Mouse (Mus musculus): Measurements from ENCODE around the gene Dgki. TPM values are rescaled to one million over a fixed set of nuclear protein-coding genes. Genes with fewer than 3 reads are reported as not detected.

Gene Dgki
- total RNA-seq, 1 experiment from 2014 or later = not detected

DNA sequence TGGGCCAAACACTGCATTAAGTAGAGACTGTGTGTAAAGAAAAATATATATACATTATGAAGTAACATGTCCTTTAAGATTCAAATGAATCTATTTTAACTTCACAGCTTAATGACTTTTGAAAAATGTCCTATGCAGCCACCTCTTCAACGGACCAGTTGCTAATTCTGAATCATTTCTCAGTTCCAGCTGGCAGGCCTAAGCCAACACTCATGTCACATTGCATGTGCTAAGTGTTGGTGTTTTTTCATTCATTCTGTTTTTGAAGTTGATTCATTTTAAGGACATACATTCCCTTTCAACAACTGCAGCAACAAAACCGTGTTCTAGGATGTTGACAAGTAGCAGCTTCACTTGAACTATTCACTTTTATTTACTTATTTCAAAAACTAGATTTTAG, 484.0 kb downstream of the Dgki start:
- ATAC-seq (replicated peaks; ENCODE audit: insufficient number of reproducible peaks, low FRiP score, low TSS enrichment, poor library complexity, severe bottlenecking) = no peak

DNA sequence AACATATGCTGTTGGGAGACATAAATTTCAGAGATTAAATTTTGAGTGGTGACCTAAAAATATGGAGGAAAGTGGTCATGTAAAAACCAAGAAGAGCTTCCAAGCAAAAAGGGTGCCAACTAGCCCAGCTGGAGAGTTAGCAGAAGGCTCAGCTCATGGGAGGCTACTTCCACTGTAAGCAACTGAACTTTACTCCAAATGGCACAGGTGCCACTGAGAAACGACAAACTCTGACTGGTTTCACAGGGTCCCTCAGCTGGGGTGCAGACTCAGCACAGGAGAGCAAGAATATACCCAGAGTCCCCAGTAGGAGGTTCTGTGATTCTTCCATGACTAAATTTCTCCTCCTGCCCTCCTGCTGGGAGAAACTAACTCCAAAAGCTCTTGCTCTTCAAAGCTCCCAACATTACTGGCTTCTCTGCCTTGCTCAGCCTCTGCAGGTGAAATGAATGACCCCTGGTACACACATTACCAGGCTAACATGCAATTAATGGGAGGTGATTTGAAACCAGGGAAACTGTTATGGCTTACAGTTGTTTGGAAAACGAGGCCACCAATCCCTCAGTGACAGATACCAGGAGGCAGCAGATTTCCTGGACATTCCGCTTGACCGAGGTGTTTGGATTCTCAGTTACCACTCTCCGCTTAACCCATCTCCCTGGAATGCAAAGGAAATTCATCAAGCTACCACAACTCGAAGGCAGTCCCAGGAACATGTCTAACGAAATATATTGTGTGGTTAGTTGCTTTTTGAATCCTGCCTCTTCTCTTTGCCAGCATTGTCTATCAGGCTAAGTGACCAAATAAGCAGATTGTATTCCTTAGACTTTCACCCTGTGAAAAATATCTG, 487.1 kb downstream of the Dgki start:
- ATAC-seq (replicated peaks; ENCODE audit: insufficient number of reproducible peaks, low FRiP score, low TSS enrichment, poor library complexity, severe bottlenecking) = no peak

DNA sequence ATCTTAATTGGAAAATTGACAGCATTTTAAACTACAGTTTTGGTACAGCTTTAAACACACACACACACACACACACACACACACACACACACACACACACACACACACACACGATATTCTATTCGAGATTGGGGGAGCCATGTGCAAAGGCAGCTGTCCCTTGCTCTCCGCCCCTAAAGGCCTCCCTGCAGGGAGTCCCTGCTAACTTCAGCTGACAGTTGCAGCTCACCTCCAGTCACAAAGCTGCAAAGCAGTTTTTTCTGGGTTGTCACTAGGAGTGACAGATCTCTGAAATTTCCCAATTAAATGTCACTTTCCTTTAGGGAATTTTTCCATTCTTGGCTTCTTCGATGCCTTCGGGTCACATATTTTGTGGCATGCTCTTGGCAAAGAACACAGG, 489.5 kb downstream of the Dgki start:
- no peak for ATAC-seq (replicated peaks; ENCODE audit: insufficient number of reproducible peaks, low FRiP score, low TSS enrichment, poor library complexity, severe bottlenecking)

DNA sequence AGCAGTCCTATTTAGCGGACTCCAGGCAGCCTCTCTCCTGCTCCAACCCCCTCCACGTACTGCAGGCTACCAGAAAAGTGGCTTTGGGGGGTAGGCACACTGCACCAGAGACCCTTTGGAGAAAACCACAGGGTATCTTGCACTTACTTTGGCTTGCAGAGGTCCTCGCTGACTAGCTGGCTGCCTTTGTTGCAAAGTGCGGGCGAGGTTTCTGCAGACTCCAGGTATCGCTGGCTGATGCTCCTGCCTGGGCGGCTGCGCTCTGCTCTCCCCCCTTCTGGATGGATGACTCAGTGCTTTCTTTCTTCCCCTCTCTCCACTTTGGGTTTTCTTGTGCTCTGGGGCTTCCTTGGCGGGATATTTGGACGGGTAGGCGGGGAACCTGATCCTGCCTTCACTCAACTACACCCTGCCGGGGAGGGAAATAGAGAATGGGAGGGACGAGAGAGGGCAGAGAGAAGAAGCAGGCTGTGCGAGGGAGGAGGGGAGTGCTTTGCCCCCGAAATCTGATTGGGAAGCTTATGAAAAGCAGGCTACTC, 490.2 kb downstream of the Dgki start, which contains the start of gene Ptn:
Gene Ptn, minus strand, starts transcription at position 474 of the 539 bp plus-strand sequence.
- no peak for ATAC-seq (replicated peaks; ENCODE audit: insufficient number of reproducible peaks, low FRiP score, low TSS enrichment, poor library complexity, severe bottlenecking)

DNA sequence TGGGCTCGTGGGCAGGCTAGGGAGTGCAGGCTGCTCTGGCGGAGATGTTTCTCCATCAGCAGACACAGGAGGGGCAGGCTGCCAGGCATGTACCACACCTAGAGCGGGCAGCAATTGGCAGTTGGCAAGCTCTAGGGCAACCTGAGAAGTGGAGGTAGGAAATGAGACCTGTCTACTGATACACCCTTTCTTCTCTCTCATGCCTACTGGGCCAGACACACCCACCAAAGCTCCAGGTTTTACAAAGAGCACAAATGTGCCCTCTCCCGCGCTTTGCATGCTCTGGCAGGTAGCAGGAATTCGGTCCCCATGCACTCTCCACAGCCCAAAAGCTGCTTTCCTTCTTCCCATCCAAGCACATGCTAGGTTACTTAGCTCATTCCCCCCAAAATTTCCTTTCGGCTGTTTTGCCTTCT, 490.7 kb downstream of the Dgki start:
- no peak for ATAC-seq (replicated peaks; ENCODE audit: insufficient number of reproducible peaks, low FRiP score, low TSS enrichment, poor library complexity, severe bottlenecking)

DNA sequence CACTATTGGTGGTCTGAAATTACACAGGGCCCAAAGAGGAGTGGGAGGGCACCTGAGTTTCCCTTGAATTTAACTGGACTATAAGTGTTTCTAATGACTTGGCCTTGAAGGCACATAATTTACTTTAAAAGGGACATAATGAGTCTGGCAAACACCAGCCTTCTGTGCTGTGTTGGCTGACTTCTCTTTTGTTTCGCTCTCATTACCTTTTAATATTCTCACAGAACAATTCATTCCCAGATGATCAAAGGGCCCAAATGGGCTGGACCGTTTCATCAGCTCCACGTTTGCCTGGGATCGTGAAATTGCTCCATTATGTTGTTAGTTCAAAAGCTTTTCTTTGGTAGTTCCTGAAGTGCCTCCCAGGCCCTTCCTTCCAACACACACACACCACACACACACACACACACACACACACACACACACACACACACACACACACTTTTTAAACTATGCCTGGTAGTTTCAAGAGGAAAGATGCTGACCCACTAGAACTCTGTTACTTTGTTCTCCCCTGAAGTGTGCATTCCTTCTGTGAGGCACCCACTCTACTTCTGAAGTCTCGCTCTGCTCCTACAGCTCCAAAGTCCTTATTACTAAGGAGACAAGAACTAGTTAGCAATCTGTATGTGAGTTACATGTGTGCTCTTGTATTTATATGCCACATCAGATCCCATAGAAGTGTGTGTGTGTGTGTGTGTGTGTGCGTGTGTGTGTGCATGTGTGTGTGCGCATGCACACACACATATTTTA, 491.5 kb downstream of the Dgki start:
- ATAC-seq (replicated peaks; ENCODE audit: insufficient number of reproducible peaks, low FRiP score, low TSS enrichment, poor library complexity, severe bottlenecking) = no peak

DNA sequence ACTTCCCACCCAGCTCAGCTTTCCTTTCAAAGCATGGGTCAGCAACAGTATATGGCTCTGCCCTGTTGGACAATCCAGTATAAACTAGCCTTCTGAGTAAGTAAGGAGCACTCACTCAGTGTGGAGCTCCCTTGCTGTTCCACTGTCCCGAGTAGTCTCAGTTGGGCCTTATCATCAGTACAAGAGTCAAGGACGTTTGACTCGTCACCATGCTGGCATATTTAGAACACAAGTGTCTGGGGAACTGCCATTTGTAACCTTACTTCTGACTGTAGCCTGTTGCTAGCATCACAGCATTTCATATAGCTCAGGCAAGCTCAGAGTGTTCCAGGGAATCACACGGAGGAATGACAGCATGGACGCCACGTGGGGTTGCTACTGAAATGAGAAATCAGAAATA, 493.1 kb downstream of the Dgki start:
- ATAC-seq (replicated peaks; ENCODE audit: insufficient number of reproducible peaks, low FRiP score, low TSS enrichment, poor library complexity, severe bottlenecking) = no peak

DNA sequence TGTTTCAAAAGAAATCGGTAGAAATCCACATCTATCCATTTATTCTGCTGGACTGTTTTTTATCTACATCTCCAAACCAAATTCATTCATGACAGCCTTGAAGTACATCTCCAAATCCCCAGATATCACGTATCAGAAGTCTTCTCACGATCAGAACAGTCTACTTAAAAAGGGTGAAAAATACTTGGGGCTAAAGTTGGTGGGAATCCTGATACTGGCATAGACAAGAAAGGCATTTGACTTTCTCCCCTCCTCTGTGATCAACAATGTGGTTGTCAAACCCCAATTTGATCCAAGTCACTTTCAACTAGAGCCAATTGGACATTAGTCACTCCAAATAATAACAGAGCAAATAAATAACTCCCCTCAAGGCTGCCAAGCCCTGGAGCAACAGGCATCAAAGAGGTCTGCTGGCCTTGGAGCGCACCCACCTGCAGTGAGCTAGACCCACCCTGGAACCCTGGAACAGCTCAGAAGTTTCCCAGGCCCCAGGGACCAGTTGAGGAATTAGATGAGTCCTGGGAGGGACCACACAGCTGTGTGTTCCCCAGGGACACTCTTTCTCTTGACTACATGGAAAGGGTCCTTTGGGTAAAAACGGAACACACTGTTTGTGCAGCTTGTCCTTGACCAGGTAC, 499.6 kb downstream of the Dgki start:
- no peak for ATAC-seq (replicated peaks; ENCODE audit: insufficient number of reproducible peaks, low FRiP score, low TSS enrichment, poor library complexity, severe bottlenecking)

DNA sequence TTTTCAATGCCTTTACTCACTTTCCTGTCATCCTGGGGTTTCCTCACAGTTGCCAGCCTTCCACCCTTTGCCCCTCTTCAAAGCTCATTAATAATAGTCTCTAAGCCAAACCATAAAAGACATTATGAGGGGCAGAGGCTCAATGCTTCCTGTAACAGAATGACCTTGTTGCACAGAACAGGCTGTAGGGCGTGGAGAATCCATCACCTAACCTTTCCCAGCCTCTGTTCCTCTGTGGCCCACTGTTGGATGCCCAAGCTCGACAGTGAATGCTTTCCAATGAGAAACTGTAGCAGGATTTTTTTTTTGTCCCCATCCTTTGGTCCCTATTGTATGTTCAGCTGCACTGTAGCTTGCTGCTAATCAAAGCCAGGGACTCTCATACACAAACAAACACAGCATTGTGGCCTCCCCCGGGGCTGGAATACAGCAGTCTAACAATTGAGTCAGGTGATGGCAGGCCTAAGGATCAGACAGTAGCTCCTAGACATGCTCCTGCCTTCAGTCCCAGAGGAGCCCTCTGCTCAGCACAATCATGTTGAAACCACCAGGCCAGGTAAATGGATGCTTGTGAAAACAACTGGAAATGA, 502.8 kb downstream of the Dgki start:
- ATAC-seq (replicated peaks; ENCODE audit: insufficient number of reproducible peaks, low FRiP score, low TSS enrichment, poor library complexity, severe bottlenecking) = no peak

Other genes starting within 250 kb of the Dgki start
- 2.9 to 3.8 TPM (median 2.9 TPM) in 3 replicates for gene Creb3l2, start 142.0 kb upstream of the Dgki start, total RNA-seq (2017)
- gene Akr1d1, start 230.0 kb upstream of the Dgki start, total RNA-seq (2017) = not detected in 3 replicates

Measured in monocyte, adult 5-6 weeks (primary cell).